ENCODE assay signal across 9 mouse cellular contexts in the genomic region with DNA sequence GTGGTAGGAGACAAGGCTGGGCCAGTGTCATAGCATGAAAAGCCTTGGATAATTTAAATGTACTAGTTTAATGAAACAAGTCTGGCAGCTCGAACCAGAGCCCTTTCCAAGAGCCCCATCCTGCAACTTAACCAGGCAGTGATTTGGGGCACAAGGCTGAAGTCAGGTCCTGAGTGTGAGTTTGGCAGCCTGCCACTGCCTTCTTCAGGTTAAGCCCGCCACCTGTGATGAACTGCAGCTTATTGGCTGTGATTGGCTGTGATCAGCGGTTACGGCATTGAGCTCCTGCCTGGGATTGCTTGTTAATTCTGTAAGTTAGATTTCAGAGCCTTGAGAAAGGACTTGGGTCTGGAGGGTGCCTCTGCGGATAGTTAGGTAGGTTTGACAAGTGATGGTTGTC.
"Had no signal": no experiment of that assay in that cellular context is flagged by ENCODE, and none has a peak within 500 bp of the region (broad histone marks: within the 10 kb centered on the region; RNA-seq: fewer than 3 reads in every experiment).

No protein-coding gene starts in this region.

- DNase-seq: lung, adult 2 months; lung, postnatal 14 days; lung, postnatal 36 days; right cerebral cortex, postnatal 14 days; right cerebral cortex, postnatal 4 days; spleen, adult 18-20 months; thymus, adult 18-20 months; thymus, postnatal 14 days; thymus, postnatal 36 days had no signal
